Comparison of ENCODE assay signal across 14 mouse cellular contexts in the genomic region with DNA sequence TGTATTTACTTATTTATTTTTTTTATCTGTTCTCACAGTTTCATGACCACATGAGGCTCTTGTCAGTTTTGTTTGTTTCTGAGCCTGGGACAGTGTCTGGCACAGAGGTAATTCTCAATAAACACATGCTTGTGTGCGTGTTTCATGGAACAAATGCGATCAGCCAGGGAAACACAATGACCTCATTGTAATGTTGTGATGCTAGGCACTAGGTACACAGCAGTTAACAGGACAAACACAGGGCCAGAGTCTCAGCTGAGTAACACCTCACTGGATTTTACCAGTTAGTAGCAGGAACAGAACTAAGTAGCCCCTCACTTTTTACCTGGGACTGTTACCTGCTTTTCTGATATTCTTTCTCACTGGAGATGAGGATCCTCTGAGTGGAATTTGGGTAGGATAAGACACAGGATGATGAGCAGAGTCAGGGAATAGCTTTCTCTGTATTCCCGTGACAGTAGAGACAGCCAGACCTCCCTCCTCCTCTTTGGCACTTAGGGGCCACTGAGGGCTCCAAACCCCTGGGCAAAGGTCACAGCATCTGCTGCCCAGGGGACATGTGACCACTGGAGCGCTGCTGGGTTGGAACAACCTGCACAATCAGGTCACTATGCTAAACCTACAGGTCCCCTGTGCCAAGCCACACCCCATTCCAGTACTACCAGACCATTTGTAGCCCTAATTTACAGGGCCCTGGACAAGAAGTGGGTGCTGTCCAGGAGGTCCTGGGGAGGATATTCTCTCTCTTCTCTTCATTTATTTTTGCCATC. TPM values are rescaled to one million over a fixed set of nuclear protein-coding genes. Genes with fewer than 3 reads are reported as not detected.
"Had no signal": no experiment of that assay in that cellular context is flagged by ENCODE, and none has a peak within 500 bp of the region (broad histone marks: within the 10 kb centered on the region; RNA-seq: fewer than 3 reads in every experiment).

No protein-coding gene starts in this region.

- H3K27me3 ChIP-seq: hindbrain, embryonic 12.5 days; limb, embryonic 15.5 days; liver, embryonic 13.5 days; midbrain, embryonic 13.5 days had no signal

- ATAC-seq: hindbrain, embryonic 16.5 days; inflammation-experienced regulatory T-cells, adult 6 months; midbrain, embryonic 13.5 days had no signal

- H3K4me2 ChIP-seq: hindbrain, embryonic 12.5 days; limb, embryonic 15.5 days; liver, embryonic 13.5 days; midbrain, embryonic 13.5 days had no signal

- DNase-seq: liver, embryonic 13.5 days; lung, adult 18-20 months; right cerebral cortex, postnatal 14 days; thymus, adult 18-20 months; thymus, postnatal 14 days had no signal

- H3K36me3 ChIP-seq: hindbrain, embryonic 12.5 days; limb, embryonic 15.5 days; liver, embryonic 13.5 days; midbrain, embryonic 13.5 days had no signal

- H3K27ac ChIP-seq: hindbrain, embryonic 12.5 days; left cerebral cortex, adult 2 months; limb, embryonic 15.5 days; liver, embryonic 13.5 days; midbrain, embryonic 13.5 days had no signal

- H3K4me3 ChIP-seq: hindbrain, embryonic 12.5 days; left cerebral cortex, adult 2 months; limb, embryonic 15.5 days; liver, embryonic 13.5 days; midbrain, embryonic 13.5 days had no signal

- H3K9me3 ChIP-seq: hindbrain, embryonic 12.5 days; limb, embryonic 15.5 days; liver, embryonic 13.5 days; midbrain, embryonic 13.5 days had no signal

- H3K9ac ChIP-seq: hindbrain, embryonic 12.5 days; limb, embryonic 15.5 days; liver, embryonic 13.5 days; midbrain, embryonic 13.5 days had no signal

- H3K4me1 ChIP-seq: hindbrain, embryonic 12.5 days; limb, embryonic 15.5 days; liver, embryonic 13.5 days; midbrain, embryonic 13.5 days had no signal

RNA-seq across cellular contexts. Expression of a gene that starts 11.8 kb away (rescaled TPM):
- polyA plus RNA-seq: inflammation-experienced regulatory T-cells, adult 6 months; limb, embryonic 11.5 days; lung, embryonic 16.5 days; urinary bladder, adult 2 months had no signal
